Mouse (Mus musculus): ENCODE data around the gene Shc3.

DNA sequence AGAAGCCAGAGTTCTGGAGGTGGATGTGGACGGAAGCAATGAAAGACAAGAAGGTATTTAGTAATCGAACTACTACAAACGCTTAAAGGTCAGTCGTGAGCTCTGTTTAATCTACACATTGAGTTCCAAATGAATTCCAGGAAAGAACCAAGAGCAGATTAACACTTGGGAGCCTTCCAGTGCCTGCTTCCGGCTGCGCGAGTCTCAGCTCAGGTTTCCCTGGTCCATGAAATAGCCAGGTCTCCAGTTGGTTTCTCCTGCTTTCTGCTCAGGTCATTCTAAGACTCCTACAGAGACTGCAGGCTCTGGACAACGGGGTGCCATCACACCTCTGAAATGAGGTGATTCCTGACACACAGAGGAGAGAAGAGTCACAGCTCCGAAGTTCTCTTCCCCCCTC lies 41.8 kb upstream of the Shc3 start:
- TF ChIP-seq CTCF (IDR thresholded peaks at IDR 0.05; ENCODE audit: low read depth) (no peak), EP300 (optimal IDR thresholded peaks at IDR 0.05) (no peak)
